Mouse (Mus musculus): ENCODE data around the gene Skp1a. TPM values are rescaled to one million over a fixed set of nuclear protein-coding genes. Genes with fewer than 3 reads are reported as not detected.

The Skp1a gene
- polyA plus RNA-seq, 1 experiment: 417 TPM

- no peaks in the 10 kb centered on the region for H3K4me1 ChIP-seq (ENCODE audit: control insufficient read depth, insufficient read depth, insufficient read length, low read length)
- no peak overlapping the region for H3K4me3 ChIP-seq (ENCODE audit: insufficient read depth, low read depth, low read length)
- no peak overlapping the region for H3K27ac ChIP-seq (replicated peaks; ENCODE audit: low read depth, low read length)
Measured at GRCm38 (mm10) chr11:52278991-52279390, 47.2 kb downstream of the Skp1a start.

GRCm38 (mm10) chr11:52279611-52280145 lies 47.9 kb downstream of the Skp1a start:
- peaks cover 4% of the 10 kb centered on the region; the same call in 1 of the 2 replicates for H3K4me1 ChIP-seq (ENCODE audit: control insufficient read depth, insufficient read depth, insufficient read length, low read length)
- H3K4me3 ChIP-seq (ENCODE audit: insufficient read depth, low read depth, low read length): no peak overlapping the region
- no peak overlapping the region for H3K27ac ChIP-seq (replicated peaks; ENCODE audit: low read depth, low read length)

DNA sequence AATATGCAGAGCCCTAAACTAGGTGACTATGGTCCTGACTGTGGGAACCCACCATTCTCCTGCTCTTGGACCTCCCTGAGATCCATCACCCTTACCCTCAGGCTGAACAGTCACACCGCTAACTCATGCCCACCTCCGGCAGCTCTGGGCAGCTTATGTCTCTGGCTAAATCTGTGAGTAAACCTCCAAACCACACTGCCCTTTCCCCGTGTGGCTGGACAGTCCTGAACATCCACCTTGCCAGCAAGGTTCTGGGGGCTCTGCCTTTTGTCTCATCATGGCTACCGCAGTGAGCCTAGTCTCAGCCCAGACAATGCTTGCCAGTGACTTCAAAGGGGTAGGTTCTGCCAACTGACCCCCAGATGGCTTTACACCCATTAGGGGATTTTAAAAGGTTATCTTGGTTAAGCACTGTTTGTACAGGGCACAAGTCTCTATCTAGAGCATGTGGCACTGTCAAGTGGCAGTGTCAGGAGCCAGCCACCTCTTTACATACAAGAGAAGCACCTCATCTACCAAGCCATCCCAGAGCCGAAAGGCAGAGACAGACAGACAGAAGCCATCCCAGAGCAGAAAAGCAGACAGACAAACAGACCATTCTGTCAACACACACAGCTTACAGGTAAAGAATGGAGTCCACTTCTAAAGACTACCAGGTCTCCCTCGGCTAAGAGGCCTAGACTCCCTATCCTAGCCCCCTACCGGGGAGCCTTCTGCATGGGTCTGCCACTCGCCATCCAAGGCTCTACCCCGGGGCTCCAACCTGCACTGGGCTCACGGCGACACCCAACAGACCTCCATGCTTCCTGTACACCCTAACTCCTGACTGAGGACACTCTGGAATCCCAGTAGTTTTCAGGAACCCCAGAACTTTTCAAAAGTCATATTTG lies 49.0 kb downstream of the Skp1a start:
- H3K4me3 ChIP-seq (ENCODE audit: insufficient read depth, low read depth, low read length): no peak overlapping the region
- H3K4me1 ChIP-seq (ENCODE audit: control insufficient read depth, insufficient read depth, insufficient read length, low read length): peaks cover 4% of the 10 kb centered on the region; the same call in 1 of the 2 replicates
- no peak overlapping the region for H3K27ac ChIP-seq (replicated peaks; ENCODE audit: low read depth, low read length)

- Histone ChIP-seq H3K27ac (replicated peaks; ENCODE audit: low read depth, low read length) (no peak overlapping the region), H3K4me3 (ENCODE audit: insufficient read depth, low read depth, low read length) (no peak overlapping the region), H3K4me1 (ENCODE audit: control insufficient read depth, insufficient read depth, insufficient read length, low read length) (peaks cover 4% of the 10 kb centered on the region; the same call in 1 of the 2 replicates)
Measured at GRCm38 (mm10) chr11:52281568-52282328, 50.0 kb downstream of the Skp1a start.

DNA sequence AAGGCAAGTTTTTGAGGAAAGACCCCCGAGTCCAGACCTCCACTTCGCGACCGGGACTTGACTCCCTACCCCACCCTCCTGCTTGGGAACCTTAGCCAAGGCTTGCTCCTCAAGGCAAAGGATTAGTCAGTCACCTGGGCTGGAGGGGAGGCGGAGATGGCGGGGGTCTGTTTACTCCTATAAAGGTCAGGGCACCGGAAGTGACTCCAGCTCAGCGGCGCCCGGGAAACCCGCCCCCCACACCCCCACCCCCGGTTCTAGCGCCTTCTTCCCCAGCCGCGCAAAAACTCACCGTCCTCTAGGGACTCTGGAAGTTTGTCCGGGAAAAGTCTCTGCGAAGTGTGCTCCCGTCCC lies 50.6 kb downstream of the Skp1a start:
- no peak overlapping the region for H3K27ac ChIP-seq (replicated peaks; ENCODE audit: low read depth, low read length)
- peak overlapping the region; percentile 56 for H3K4me3 ChIP-seq (ENCODE audit: insufficient read depth, low read depth, low read length)
- peaks cover 4% of the 10 kb centered on the region; the same call in 1 of the 2 replicates for H3K4me1 ChIP-seq (ENCODE audit: control insufficient read depth, insufficient read depth, insufficient read length, low read length)

DNA sequence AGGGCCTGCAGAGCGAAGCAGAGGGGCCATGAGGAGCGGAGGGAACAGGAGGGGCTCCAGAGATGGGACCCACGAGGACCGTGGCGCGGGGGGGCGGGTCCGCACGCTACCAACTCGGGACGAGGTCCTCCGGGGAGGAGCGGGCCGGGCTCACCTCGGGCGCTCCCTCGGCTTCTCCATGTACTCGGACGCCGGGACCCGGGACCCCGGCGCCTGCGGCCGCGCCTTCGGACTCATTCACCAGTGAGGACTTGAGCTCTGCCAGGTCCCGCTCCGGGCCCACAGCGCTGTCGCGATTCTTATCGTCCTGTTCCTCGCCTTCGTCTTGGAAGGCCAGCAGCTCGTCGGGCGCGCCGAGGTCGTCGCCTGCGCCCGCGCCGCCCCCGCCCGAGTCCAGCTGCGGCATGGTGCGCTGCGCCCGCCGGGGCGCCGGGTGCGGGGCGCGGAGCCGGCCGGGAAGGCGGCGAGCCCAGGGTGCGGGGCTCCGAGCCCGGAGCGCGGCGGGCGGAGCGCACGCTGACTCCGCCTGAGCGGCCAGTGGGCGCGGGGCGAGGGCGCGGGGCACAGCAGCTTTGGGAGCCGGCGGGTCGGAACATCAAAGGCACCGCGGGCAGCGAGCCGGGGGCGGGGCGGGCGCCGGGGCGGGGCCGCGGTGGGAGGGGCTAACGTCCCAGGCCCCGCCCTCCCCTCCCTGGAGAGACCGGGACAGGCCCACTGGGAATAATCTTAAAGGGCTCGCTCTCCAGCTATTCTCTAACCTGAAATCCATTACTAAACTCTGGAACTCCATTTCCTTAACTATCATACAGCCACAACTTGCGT lies 51.2 kb downstream of the Skp1a start, which contains the start of gene Tcf7:
TSS of gene Tcf7 (minus strand) at position 241 of the 822 bp plus-strand sequence.
- H3K27ac ChIP-seq (replicated peaks; ENCODE audit: low read depth, low read length): no peak within 1 kb of the TSS
- peaks cover 4% of the 10 kb centered on the region; the same call in 1 of the 2 replicates for H3K4me1 ChIP-seq (ENCODE audit: control insufficient read depth, insufficient read depth, insufficient read length, low read length)
- H3K4me3 ChIP-seq (ENCODE audit: insufficient read depth, low read depth, low read length): peak within 1 kb of the TSS; percentile 56

DNA sequence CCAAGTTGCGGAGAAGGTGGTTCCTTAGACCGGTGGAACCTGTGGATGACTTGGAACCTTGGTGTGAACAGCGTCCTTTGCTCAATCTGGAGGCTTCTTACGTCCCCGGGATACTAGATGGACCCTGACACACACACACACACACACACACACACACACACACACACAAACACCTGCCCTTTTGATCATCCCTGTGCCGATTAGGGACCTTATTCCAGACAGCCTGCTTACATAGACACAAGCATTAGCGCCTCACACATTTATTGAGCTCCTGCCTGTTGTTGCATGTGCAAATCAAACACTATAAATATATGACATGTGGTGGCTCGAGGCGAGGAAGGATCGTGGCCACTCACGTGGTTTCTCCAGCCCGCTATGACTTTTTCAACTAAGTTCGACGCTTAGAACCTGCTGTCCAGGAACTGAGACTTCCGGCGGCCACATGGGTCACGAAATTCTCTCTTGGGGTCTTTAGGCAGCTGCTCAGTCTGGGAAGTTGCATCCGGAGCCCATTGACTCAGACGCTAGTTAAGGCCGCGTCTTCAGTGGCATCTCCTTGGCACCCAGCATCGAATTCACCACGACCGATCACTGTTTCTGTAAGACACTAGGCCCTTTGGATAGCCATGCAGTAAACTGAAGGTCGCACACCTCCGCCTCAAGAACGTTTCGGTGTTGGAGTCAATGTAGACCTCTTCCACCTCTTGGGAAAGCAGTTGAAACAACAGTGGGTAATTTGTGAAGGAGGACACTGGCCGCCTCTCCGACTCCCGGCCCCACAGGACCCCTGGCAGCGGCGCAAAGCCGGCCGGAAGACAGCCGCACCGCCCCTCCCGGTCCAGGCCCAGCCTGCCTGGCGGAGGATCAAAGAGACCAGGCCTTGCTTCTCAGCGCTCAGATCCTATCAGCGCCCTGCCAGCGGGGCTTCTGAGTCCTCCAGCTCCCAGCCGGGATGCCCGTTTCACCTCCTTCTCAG lies 52.1 kb downstream of the Skp1a start:
- Histone ChIP-seq H3K27ac (replicated peaks; ENCODE audit: low read depth, low read length) (no peak overlapping the region), H3K4me1 (ENCODE audit: control insufficient read depth, insufficient read depth, insufficient read length, low read length) (peaks cover 4% of the 10 kb centered on the region; the same call in 1 of the 2 replicates), H3K4me3 (ENCODE audit: insufficient read depth, low read depth, low read length) (peak overlapping the region; percentile 31)

DNA sequence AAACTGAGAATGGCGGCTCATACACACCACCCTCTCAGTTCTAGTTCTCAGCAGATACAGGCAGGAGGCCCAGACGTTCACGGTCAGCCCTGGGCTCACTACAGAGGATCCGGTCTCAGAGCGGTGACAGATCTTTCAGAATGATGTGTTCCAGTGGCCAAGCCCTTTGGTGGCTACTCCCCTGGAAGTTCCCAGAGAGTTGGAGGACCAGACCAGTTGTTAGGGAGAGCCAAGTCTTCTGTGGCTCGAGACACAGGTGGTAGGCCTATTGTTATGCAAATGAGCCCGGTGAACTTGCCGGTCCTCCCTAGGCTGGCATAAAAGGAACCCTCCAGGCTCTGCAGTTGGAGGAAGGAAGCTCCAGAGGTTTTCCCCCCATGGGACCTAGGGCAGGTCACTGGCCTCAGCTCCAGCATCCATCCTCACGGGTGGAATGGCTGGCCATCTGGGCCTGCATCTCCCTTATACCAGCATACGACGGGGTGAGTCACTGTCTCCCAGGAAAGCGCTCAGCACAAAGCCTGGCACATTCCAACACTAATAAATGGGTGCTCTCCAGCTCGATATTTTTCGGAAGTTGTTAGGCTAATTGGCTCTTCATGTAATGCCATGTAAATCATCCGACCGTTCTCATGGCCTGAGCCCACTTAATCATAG lies 54.6 kb downstream of the Skp1a start:
- peaks cover 4% of the 10 kb centered on the region; the same call in 1 of the 2 replicates for H3K4me1 ChIP-seq (ENCODE audit: control insufficient read depth, insufficient read depth, insufficient read length, low read length)
- no peak overlapping the region for H3K27ac ChIP-seq (replicated peaks; ENCODE audit: low read depth, low read length)
- no peak overlapping the region for H3K4me3 ChIP-seq (ENCODE audit: insufficient read depth, low read depth, low read length)

DNA sequence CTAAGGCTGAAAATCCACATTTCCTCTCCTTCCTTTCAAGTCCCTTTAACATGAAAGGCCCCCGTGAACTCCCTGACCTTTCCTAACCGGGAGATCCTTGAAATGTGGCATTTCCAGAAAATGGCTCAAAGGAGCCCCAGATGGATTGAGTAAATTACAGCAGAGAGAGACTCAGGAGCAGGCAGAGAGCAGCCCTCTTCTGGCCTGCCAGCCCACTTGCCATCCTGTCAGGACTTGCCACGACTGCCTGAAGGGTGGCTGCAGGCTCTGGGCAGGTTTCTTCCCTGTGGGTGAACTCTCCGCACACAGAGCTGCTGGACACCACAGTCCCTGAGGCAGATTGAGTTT lies 55.1 kb downstream of the Skp1a start:
- Histone ChIP-seq H3K4me1 (ENCODE audit: control insufficient read depth, insufficient read depth, insufficient read length, low read length) (peaks cover 4% of the 10 kb centered on the region; the same call in 1 of the 2 replicates), H3K27ac (replicated peaks; ENCODE audit: low read depth, low read length) (no peak overlapping the region), H3K4me3 (ENCODE audit: insufficient read depth, low read depth, low read length) (no peak overlapping the region)

DNA sequence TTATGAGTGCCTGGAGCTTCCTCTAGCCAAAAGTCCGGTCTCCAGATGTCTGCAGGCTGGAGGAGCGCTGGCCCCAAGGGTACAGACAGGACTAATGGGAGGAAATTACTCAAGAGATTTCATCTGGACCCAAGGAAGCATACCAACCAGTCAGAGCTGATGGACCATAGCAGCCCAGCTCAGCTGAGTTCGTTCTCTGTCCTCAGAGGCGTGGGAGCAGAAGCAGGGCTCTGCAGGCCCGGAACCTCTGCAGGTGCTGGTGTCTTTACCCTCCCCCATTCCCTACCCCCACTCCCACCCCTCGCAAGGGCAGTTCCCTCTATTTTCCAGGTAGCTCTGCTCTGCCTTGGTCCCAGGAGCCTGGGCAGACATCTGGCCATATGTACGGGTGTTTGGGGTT lies 60.6 kb downstream of the Skp1a start:
- Histone ChIP-seq H3K4me1 (ENCODE audit: control insufficient read depth, insufficient read depth, insufficient read length, low read length) (no peaks in the 10 kb centered on the region), H3K27ac (replicated peaks; ENCODE audit: low read depth, low read length) (no peak overlapping the region), H3K4me3 (ENCODE audit: insufficient read depth, low read depth, low read length) (no peak overlapping the region)

DNA sequence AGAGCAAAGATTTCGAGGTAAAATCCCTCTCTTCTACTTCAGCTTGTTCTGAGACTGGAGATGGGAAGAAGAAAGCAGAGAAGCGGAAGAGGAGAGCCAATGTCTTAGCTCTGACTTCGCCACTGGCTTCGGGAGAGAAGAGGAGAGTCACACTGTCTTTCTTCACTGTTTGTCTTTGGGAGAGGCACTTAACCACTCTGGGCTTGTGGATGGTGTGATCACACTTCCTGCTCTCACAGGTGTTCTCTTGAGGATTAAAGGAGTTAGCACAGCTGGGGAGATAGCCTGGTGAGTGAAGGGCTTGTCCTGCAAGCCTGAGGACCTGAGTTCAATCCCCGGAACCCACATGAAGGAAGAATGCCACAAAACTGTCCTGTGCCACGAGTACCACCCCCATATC lies 61.1 kb downstream of the Skp1a start:
- H3K4me1 ChIP-seq (ENCODE audit: control insufficient read depth, insufficient read depth, insufficient read length, low read length): no peaks in the 10 kb centered on the region

DNA sequence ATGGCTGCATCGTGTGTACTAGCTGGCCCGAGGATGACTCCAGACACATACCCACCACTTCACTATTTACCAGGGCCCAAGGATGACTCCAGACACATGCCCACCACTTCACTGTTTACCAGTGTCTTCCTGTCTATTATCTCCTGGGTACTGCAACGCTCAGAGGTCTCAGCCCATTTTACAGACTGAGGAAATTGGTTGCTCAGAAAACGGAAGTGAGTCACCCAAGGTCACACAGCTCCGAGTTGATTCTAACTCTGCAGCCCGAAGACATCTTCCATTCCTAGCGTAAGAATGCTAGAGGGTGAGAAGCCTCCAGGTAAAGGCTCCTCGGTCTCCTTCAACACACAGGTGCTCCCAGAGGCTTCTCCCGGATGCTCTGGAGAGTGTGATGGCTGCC lies 62.3 kb downstream of the Skp1a start:
- Histone ChIP-seq H3K27ac (replicated peaks; ENCODE audit: low read depth, low read length) (no peak overlapping the region), H3K4me1 (ENCODE audit: control insufficient read depth, insufficient read depth, insufficient read length, low read length) (no peaks in the 10 kb centered on the region), H3K4me3 (ENCODE audit: insufficient read depth, low read depth, low read length) (no peak overlapping the region)

More for the DNA sequence above, 61.1 kb downstream of the Skp1a start:
- Histone ChIP-seq H3K27ac (replicated peaks; ENCODE audit: low read depth, low read length) (no peak overlapping the region), H3K4me3 (ENCODE audit: insufficient read depth, low read depth, low read length) (no peak overlapping the region)

All from brown adipose tissue, adult 24 weeks (tissue).